14 mouse cellular contexts compared by ENCODE assay signal in the genomic region with DNA sequence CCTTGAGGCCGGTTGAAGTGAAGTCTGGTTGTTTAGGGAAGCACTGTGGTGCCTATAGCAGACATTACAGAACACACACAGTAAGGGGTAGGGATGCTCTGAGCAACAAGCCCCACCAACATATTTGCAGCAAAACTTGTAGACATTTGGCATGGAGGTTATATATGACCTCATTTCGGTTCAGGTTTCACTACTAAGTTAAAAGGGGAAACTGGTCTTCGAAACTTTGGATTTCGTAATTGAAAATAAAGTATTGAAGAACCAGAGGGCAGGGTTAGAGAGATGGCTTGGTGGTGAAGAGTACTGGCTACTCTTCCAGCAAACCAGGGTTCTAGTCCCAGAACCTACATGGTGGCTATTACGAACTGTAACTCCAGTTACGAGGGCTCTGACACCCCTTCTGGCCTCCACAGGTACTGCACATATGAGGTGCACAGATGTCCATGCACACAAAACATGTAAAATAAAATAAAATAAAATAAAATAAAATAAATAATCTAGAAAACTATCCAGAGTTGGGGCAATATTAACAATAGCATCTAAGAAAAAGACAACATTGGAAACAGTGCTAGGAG. TPM values are rescaled to one million over a fixed set of nuclear protein-coding genes. Genes with fewer than 3 reads are reported as not detected.
DNase-seq lines count a peak whose midpoint lies in the region; ATAC-seq and TF ChIP-seq lines count a peak whose summit lies in the region.
"Had no signal": no experiment of that assay in that cellular context is flagged by ENCODE, and none has a peak within 500 bp of the region (broad histone marks: within the 10 kb centered on the region; RNA-seq: fewer than 3 reads in every experiment).

No protein-coding gene starts in this region.

- H3K36me3 ChIP-seq in kidney, adult 2 months (ENCODE audit: control insufficient read depth, insufficient read depth, low read length), result no peaks in the 10 kb centered on the region
- no peaks in the 10 kb centered on the region for H3K36me3 ChIP-seq in CH12.LX (replicated peaks in 1 of 2; ENCODE audit: control insufficient read depth in 1 of 2, insufficient read depth in 1 of 2, low read length in 1 of 2)
- H3K36me3 ChIP-seq in liver, embryonic 14.5 days (replicated peaks; ENCODE audit: control insufficient read depth, insufficient read depth, low read depth), result no peaks in the 10 kb centered on the region
- H3K36me3 ChIP-seq: limb, embryonic 13.5 days had no signal

- H3K4me3 ChIP-seq in kidney, adult 2 months (ENCODE audit: insufficient read depth, low read depth, low read length), result no peak overlapping the region
- H3K4me3 ChIP-seq in CH12.LX (replicated peaks in 1 of 3; ENCODE audit: low read depth in 2 of 3, low read length in 2 of 3, poor library complexity in 1 of 3), result no peak overlapping the region
- no peak overlapping the region for H3K4me3 ChIP-seq in liver, embryonic 14.5 days (ENCODE audit: insufficient read depth in 1 of 2, low read depth in 2 of 2, low read length in 2 of 2)
- H3K4me3 ChIP-seq: erythroblast, embryonic 14.5 days; limb, embryonic 13.5 days had no signal

- H3K27me3 ChIP-seq in kidney, adult 2 months (replicated peaks; ENCODE audit: control insufficient read depth, insufficient read depth, low read length), result no peaks in the 10 kb centered on the region
- H3K27me3 ChIP-seq in CH12.LX (replicated peaks), result no peaks in the 10 kb centered on the region
- peaks cover 3% of the 10 kb centered on the region for H3K27me3 ChIP-seq in liver, embryonic 14.5 days (ENCODE audit: control insufficient read depth, insufficient read depth, low read length)
- H3K27me3 ChIP-seq: limb, embryonic 13.5 days had no signal

- no peak overlapping the region for H3K9ac ChIP-seq in CH12.LX (ENCODE audit: insufficient read depth, low read depth)
- H3K9ac ChIP-seq in liver, embryonic 14.5 days (replicated peaks), result no peak overlapping the region
- H3K9ac ChIP-seq: limb, embryonic 13.5 days had no signal

- TF ChIP-seq EP300 in CH12.LX (IDR thresholded peaks at IDR 0.05; ENCODE audit: low read length), result no peak
- no peak for TF ChIP-seq EP300 in liver, embryonic 14.5 days (IDR thresholded peaks at IDR 0.05; ENCODE audit: low read depth)

- no peaks in the 10 kb centered on the region for H3K9me3 ChIP-seq in CH12.LX (replicated peaks; ENCODE audit: low read length)
- no peaks in the 10 kb centered on the region for H3K9me3 ChIP-seq in liver, embryonic 14.5 days (ENCODE audit: control insufficient read depth, low read length)
- H3K9me3 ChIP-seq: limb, embryonic 13.5 days had no signal

- peak; percentile 28; the same call in 1 of the 2 replicates for TF ChIP-seq CTCF in kidney, adult 2 months (conservative IDR thresholded peaks at IDR 0.05; ENCODE audit: insufficient read depth, insufficient read length, low read depth, low read length)
- TF ChIP-seq CTCF in CH12.LX (conservative IDR thresholded peaks at IDR 0.05 in 1 of 2, IDR thresholded peaks at IDR 0.05 in 1 of 2; ENCODE audit: low read depth in 2 of 2, low read length in 2 of 2), result peak; percentile 27 to 54; a peak in 2 of 4 replicates
- TF ChIP-seq CTCF in liver, embryonic 14.5 days (IDR thresholded peaks at IDR 0.05; ENCODE audit: low read depth), result peak; percentile 68

- no peak for ATAC-seq in liver, embryonic 14.5 days (ENCODE audit: insufficient read depth)
- ATAC-seq: activated CD4-positive, CD25-positive, alpha-beta regulatory T cell, adult 4 months had no signal

- 91% methylated on average over 6 of the region's 6 CpGs for WGBS in kidney, adult 2 months
- WGBS in liver, embryonic 14.5 days (ENCODE audit: insufficient replicate concordance), result 70% methylated on average over 6 of the region's 6 CpGs

- TF ChIP-seq POLR2A in kidney, adult 2 months (IDR thresholded peaks at IDR 0.05; ENCODE audit: low read depth, low read length), result no peak
- TF ChIP-seq POLR2A in CH12.LX (IDR thresholded peaks at IDR 0.05; ENCODE audit: low read depth, low read length), result no peak

- H3K4me2 ChIP-seq in CH12.LX (ENCODE audit: insufficient read depth, low read depth, poor library complexity, severe bottlenecking), result 0 out of 2 replicates have a peak overlapping the region, but pooled peaks have one; percentile 25
- H3K4me2 ChIP-seq in liver, embryonic 14.5 days (ENCODE audit: low read depth), result no peak overlapping the region
- H3K4me2 ChIP-seq: limb, embryonic 13.5 days had no signal

- no peaks in the 10 kb centered on the region for H3K4me1 ChIP-seq in kidney, adult 2 months (ENCODE audit: control insufficient read depth, insufficient read depth, low read length)
- H3K4me1 ChIP-seq in CH12.LX (ENCODE audit: control insufficient read depth in 1 of 2, insufficient read depth in 2 of 2), result peaks cover 10 to 52% of the 10 kb centered on the region in 2 experiments
- peaks cover 0 to 3% of the 10 kb centered on the region in 2 experiments; a peak in 1 of 4 replicates for H3K4me1 ChIP-seq in liver, embryonic 14.5 days (replicated peaks; ENCODE audit: control insufficient read depth in 2 of 2, insufficient read depth in 2 of 2, low read length in 1 of 2)
- H3K4me1 ChIP-seq: limb, embryonic 13.5 days had no signal

- H3K27ac ChIP-seq in kidney, adult 2 months (ENCODE audit: insufficient read depth, low read depth, low read length), result no peak overlapping the region; the same call in 1 of the 2 replicates
- no peak overlapping the region for H3K27ac ChIP-seq in CH12.LX (ENCODE audit: insufficient read depth, low read depth)
- H3K27ac ChIP-seq in liver, embryonic 14.5 days, result no peak overlapping the region
- H3K27ac ChIP-seq: limb, embryonic 13.5 days had no signal

- dilution Hi-C loops in CH12.LX (cut with MboI; ENCODE audit: extremely low pct_ligation_motif_present, extremely low pct_unique_long_range_greater_than_20kb, low sequenced_read_pairs), result no loop called here

- H3K79me2 ChIP-seq in CH12.LX (replicated peaks; ENCODE audit: control insufficient read depth, extremely low read depth, insufficient read depth, poor library complexity, severe bottlenecking), result no peaks in the 10 kb centered on the region

- in situ Hi-C loops in CH12.LX (cut with MboI; ENCODE audit: low pct_ligation_motif_present, low pct_unique_long_range_greater_than_20kb, low sequenced_read_pairs), result no loop called here

- TF ChIP-seq RAD21 in CH12.LX (IDR thresholded peaks at IDR 0.05; ENCODE audit: low read depth, low read length), result peak; percentile 35

- DNase-seq in kidney, adult 2 months, result peak; percentile 4
- DNase-seq in kidney, postnatal 25 days, result no peak
- DNase-seq in 3T3-L1 (ENCODE audit: low read depth, low spot score) (peak; percentile 41), CH12.LX (ENCODE audit: extremely low read depth) (no peak)
- no peak for DNase-seq in liver, embryonic 14.5 days (ENCODE audit: low read depth in 3 of 3, low spot score in 3 of 3)
- DNase-seq in adrenal gland, adult 8-10 months, result no peak
- DNase-seq in adrenal gland, postnatal 25 days, result no peak
- no peak for DNase-seq in neural tube, embryonic 10.5 days (ENCODE audit: extremely low spot score, low spot score)
- DNase-seq: cerebellum, adult 11 months had no signal

TF ChIP-seq in CH12.LX, 34 proteins besides CTCF, POLR2A, EP300 and RAD21:
- TF ChIP-seq ETS1 (conservative IDR thresholded peaks at IDR 0.05; ENCODE audit: low read depth, low read length) (no peak), MYC (IDR thresholded peaks at IDR 0.05; ENCODE audit: low read depth, low read length) (no peak), MAZ (IDR thresholded peaks at IDR 0.05; ENCODE audit: low read depth, low read length) (no peak), TCF12 (IDR thresholded peaks at IDR 0.05; ENCODE audit: low read depth, low read length) (no peak), MAX (IDR thresholded peaks at IDR 0.05; ENCODE audit: low read length) (no peak), SIN3A (IDR thresholded peaks at IDR 0.05; ENCODE audit: low read length) (no peak), MEF2A (IDR thresholded peaks at IDR 0.05; ENCODE audit: borderline replicate concordance, low read depth, low read length) (no peak)

RNA-seq across cellular contexts. Expression of gene Enthd1, which starts 1.2 kb away (rescaled TPM):
- polyA plus RNA-seq in kidney, adult 2 months (2012; rRNA removed), result not detected in 2 replicates
- not detected in 2 replicates for total RNA-seq in CH12.LX (2012; rRNA removed)
- not detected in 2 replicates for total RNA-seq in CH12.LX (2014; rRNA removed)
- not detected in 2 replicates for polyA plus RNA-seq in CH12.LX (2012; ENCODE audit: insufficient read length, low read depth)
- not detected in 2 replicates for polyA plus RNA-seq in liver, embryonic 14.5 days (2012; rRNA removed)
- not detected in 2 replicates for polyA plus RNA-seq in liver, embryonic 14.5 days (2014; fragmentation: Nextera tagmentation; extraction: Ambion mirVana)
- not detected for total RNA-seq in adrenal gland, adult 8-10 months (2022)
- total RNA-seq in adrenal gland, postnatal 25 days (2021), result not detected in 2 replicates
- total RNA-seq: heart, adult 8-10 months had no signal
- polyA plus RNA-seq: erythroblast, embryonic 14.5 days; intestine, embryonic 14.5 days; limb, embryonic 13.5 days had no signal

RNA-seq across cellular contexts. Expression of gene Grap2, which starts 8.7 kb away (rescaled TPM):
- polyA plus RNA-seq in kidney, adult 2 months (2012; rRNA removed), result 0.31 and 2.5 TPM in 2 replicates
- total RNA-seq in CH12.LX (2012; rRNA removed), result 1.5 TPM in 2 replicates
- 5.0 and 6.3 TPM in 2 replicates for total RNA-seq in CH12.LX (2014; rRNA removed)
- polyA plus RNA-seq in CH12.LX (2012; ENCODE audit: insufficient read length, low read depth), result 5.8 and 6.2 TPM in 2 replicates
- 8.7 and 9.2 TPM in 2 replicates for polyA plus RNA-seq in liver, embryonic 14.5 days (2012; rRNA removed)
- polyA plus RNA-seq in liver, embryonic 14.5 days (2014; fragmentation: Nextera tagmentation; extraction: Ambion mirVana), result 21.7 and 21.8 TPM in 2 replicates
- total RNA-seq in adrenal gland, adult 8-10 months (2022), result 1 to 10 TPM in 3 of 4 experiments, under 1 TPM in 1; 0.66 to 1.7 (median 1.3) TPM
- total RNA-seq in adrenal gland, postnatal 25 days (2021), result 0.38 and 0.49 TPM in 2 replicates

Comparison
In these comparisons a context has a peak if more than half of its experiments do, and no peak if none do; other contexts are left out.
1. DNase-seq: peak in kidney, adult 2 months (single experiment) and 3T3-L1 (single experiment); none in kidney, postnatal 25 days (0 of 2), CH12.LX (single experiment), liver, embryonic 14.5 days (0 of 3), adrenal gland, adult 8-10 months (single experiment), adrenal gland, postnatal 25 days (single experiment) and neural tube, embryonic 10.5 days (single experiment).
2. Peak in every context shown above with its lines, with median percentiles within 50 percentile points of each other: CTCF ChIP-seq.